Mouse (Mus musculus) fat pad, adult 2 months (tissue): ENCODE measurements around the gene Phyh.
"Not testable (repeated sequence)": the region's sequence is repeated elsewhere in the genome, so short reads cannot be mapped to it uniquely, and the experiment has no call there.

ENCODE experiments used
- DNase-seq: peaks from one replicate; pipeline ENCODE4 v3.0.0-alpha.2; 2011; ENCODE audit warnings: low read depth, low spot score; ENCODE audit errors: extremely low read depth

Gene Phyh

GRCm38 (mm10) chr2:4916037-4916436, 2.8 kb upstream of the Phyh start:
- DNase-seq, result no peak

GRCm38 (mm10) chr2:4917326-4918021, 1.3 kb upstream of the Phyh start:
- no peak for DNase-seq

- no peak for DNase-seq
Measured at GRCm38 (mm10) chr2:4921019-4921418, 2.2 kb downstream of the Phyh start.

- DNase-seq, result peak; percentile 68
Measured at GRCm38 (mm10) chr2:4922476-4923164, 3.8 kb downstream of the Phyh start.

- no peak for DNase-seq
Measured at GRCm38 (mm10) chr2:4927391-4927790, 8.6 kb downstream of the Phyh start.

GRCm38 (mm10) chr2:4929230-4929629, 10.4 kb downstream of the Phyh start:
- DNase-seq, result no peak

- DNase-seq, result no peak
Measured at GRCm38 (mm10) chr2:4934516-4934915, 15.7 kb downstream of the Phyh start.

GRCm38 (mm10) chr2:4937931-4938330, 19.1 kb downstream of the Phyh start:
- DNase-seq, result no peak

GRCm38 (mm10) chr2:4940861-4941260, 22.0 kb downstream of the Phyh start:
- DNase-seq, result no peak

GRCm38 (mm10) chr2:4949691-4950090, 30.9 kb downstream of the Phyh start:
- DNase-seq, result not testable (repeated sequence)

GRCm38 (mm10) chr2:4950986-4951385, 32.2 kb downstream of the Phyh start:
- no peak for DNase-seq

GRCm38 (mm10) chr2:4954216-4954760, 35.5 kb downstream of the Phyh start:
- DNase-seq, result no peak

GRCm38 (mm10) chr2:4958039-4958438, 39.2 kb downstream of the Phyh start:
- no peak for DNase-seq

GRCm38 (mm10) chr2:4967806-4968205, 49.0 kb downstream of the Phyh start:
- DNase-seq, result no peak

GRCm38 (mm10) chr2:4969083-4969482, 50.3 kb downstream of the Phyh start:
- no peak for DNase-seq

- DNase-seq, result no peak
Measured at GRCm38 (mm10) chr2:4975807-4976206, 57.0 kb downstream of the Phyh start, which contains the start of gene Ucma. Ucma (plus strand) TSS chr2:4976122.

GRCm38 (mm10) chr2:4978091-4978490, 59.3 kb downstream of the Phyh start:
- DNase-seq, result no peak

GRCm38 (mm10) chr2:4983987-4984386, 65.2 kb downstream of the Phyh start:
- DNase-seq, result no peak

GRCm38 (mm10) chr2:4985000-4985399, 66.2 kb downstream of the Phyh start:
- no peak for DNase-seq

- DNase-seq, result peak; percentile 61
Measured at GRCm38 (mm10) chr2:4986798-4987197, 68.0 kb downstream of the Phyh start.

GRCm38 (mm10) chr2:4987388-4988180, 68.8 kb downstream of the Phyh start:
- no peak for DNase-seq
